Mouse (Mus musculus) retina, postnatal 7 days (tissue): ENCODE measurements around the gene Zfp524.
"Not testable (repeated sequence)": the region's sequence is repeated elsewhere in the genome, so short reads cannot be mapped to it uniquely, and the experiment has no call there.

Experiments
- DNase-seq: peaks from one replicate; pipeline ENCODE4 v3.0.0-alpha.2; 2012; ENCODE audit warnings: low read depth, low spot score

The Zfp524 gene

DNA sequence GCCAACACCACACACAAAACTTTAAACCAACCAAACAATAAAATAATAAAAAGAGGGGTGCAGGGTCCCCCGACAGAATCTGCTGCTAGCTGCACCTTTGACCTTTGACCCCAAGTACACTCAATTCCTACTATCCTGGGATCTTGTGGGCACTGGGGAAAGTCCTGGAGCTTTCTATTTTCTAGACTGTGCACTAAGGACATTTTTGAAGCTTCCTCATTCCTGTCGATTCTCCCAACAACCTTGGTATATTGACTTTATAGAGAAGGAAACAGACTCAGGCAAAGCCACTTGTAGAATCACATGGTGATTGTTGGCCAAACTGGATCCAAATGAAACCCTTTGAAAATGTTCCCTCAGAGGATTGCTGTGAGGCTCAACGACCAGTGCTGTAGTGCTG, 1.8 kb downstream of the Zfp524 start:
- no peak for DNase-seq

DNA sequence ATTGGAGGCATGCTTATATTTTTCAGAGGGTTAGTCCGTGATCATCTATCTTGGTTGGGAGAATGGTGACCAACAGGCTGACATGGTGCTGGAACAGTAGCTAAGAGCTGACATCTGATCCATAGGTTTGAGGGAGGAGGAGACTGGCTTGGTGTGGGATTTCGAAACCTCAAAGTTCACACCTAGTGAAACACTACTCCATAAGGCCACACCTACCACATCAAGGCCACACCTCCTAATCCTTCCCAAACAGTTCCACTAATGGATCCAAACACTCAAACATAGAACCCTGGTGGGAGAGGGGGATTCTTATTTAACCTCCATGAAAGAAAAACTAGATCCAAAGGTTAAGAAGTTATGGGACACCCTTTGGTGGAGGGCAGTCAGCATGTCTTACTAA, 2.7 kb downstream of the Zfp524 start:
- no peak for DNase-seq

DNA sequence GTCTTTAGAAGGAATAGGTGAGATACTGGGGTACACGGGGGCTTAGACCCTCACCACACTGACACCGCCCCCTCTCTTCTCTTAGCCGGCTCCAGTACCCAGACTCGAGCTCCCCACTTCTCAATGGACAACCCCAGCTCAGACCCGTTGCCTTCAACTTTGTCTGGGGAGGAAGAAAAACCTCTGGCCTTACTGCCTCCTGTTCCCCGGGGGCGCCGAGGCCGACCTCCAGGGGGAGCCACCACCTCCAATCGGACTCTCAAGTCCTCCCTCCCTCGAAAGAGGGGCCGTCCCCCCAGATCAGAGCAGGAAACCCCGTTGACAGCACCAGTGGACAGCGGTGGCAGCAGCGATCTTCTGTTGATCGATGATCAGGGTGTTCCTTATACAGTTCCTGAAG, 3.1 kb downstream of the Zfp524 start:
- DNase-seq, result no peak

DNA sequence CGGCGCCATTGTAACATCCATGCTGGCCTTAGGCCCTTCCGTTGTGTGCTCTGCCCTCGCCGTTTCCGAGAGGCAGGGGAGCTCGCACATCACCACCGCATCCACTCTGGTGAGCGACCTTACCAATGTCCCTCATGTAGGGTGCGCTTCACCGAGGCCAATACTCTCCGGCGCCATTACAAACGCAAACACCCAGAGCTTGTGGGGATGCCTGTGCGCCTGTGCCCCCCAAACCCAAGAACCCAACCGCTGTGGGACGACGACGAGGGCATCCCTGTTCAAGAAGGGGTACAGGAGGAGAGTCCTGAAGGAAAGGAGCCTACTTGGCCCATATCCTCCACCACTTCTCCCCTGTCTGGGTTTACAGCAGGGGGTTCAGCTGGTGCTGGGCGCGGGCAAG, 3.7 kb downstream of the Zfp524 start:
- no peak for DNase-seq

DNA sequence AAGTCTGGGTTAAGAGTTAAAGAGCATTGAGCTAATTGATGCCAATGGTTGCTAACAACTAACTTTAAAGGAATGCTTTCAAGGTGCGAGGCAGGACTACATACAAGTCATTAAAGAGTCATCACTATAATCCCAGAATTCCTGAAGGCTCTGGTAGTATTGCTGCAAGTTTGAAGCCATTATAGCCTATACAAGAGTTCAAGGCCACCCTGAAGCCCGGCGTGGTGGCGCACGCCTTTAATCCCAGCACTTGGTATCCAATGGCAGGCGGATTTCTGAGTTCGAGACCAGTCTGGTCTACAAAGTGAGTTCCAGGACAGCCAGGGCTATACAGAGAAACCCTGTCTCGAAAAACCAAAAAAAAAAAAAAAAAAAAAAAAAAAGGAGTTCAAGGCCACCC, 5.4 kb downstream of the Zfp524 start:
- not testable (repeated sequence) for DNase-seq

DNA sequence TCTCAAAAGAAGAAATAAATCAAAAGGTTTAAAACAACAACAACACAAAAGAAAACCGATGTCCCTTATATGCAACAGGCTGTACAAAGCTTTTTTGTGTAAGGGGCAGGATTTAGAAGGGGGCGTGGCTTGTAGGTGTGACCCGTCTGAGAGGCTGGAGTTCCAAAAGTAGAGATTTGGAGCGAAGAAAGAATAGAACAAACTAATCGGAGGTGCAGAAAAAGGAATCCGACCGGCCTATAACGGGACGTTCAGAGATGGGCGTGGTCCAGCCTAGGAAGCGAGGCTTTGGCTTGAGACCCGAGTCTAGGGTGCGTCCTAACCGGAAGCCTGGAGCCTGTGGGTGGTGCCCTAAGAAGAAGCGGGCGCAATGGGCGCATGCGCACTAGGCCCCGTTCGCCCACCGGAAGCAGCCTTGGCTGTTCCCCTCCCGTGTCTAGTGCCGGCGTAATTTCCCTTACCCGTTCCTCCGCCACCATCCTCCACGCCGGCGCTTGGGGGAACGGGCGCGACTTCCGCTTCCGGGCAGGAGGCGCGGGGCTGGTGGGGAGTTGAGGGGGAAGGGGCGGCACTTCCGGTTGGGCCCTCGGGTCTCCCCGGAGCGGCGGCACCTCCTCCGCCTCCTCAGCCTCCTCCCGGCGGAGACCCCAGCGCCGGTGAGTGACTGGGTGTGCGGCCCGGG, 5.9 kb downstream of the Zfp524 start, which contains the start of the genes Zfp865 and Ccdc106:
TSS of gene Zfp865 (plus strand) at position 377 of the 682 bp plus-strand sequence.
TSS of gene Ccdc106 (plus strand) at position 554 of the 682 bp plus-strand sequence.
- peak; percentile 98 for DNase-seq

- no peak for DNase-seq
Measured at GRCm38 (mm10) chr7:5020685-5021084, 6.5 kb downstream of the Zfp524 start.

DNA sequence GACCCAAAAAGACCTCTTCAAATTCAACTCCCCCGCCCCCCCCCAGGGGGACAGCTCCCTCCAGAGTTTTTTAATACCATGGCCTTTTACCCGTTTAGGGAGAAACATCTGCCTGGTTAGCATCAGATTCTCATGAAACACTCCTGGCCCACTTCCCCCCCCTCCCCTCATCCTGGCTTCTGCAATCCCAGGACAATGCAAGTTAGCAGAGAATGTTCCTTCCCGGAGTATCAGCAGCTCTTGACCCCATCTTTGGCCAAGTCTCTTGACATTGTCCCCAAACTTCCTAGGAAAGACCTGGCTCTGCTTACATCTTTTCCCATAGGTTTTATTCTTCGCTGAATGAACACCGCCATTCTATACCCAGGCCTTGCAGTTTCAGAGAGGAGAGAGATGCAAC, 7.0 kb downstream of the Zfp524 start:
- DNase-seq, result no peak

DNA sequence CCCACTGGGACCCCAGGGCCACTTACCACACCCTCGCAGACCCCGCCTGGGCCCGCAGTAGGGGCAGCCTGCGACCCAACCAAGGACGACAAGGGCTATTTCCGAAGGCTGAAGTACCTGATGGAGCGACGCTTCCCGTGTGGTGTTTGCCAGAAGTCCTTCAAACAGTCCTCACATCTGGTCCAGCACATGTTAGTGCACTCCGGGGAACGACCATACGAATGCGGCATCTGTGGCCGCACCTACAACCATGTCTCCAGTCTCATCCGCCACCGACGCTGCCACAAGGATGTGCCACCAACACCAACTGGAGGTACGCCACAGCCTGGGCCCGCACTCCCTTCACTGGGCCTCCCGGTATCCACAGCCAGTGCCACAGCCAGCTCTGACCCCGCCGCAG, 15.3 kb downstream of the Zfp524 start:
- no peak for DNase-seq

GRCm38 (mm10) chr7:5029946-5030345, 15.7 kb downstream of the Zfp524 start:
- no peak for DNase-seq

DNA sequence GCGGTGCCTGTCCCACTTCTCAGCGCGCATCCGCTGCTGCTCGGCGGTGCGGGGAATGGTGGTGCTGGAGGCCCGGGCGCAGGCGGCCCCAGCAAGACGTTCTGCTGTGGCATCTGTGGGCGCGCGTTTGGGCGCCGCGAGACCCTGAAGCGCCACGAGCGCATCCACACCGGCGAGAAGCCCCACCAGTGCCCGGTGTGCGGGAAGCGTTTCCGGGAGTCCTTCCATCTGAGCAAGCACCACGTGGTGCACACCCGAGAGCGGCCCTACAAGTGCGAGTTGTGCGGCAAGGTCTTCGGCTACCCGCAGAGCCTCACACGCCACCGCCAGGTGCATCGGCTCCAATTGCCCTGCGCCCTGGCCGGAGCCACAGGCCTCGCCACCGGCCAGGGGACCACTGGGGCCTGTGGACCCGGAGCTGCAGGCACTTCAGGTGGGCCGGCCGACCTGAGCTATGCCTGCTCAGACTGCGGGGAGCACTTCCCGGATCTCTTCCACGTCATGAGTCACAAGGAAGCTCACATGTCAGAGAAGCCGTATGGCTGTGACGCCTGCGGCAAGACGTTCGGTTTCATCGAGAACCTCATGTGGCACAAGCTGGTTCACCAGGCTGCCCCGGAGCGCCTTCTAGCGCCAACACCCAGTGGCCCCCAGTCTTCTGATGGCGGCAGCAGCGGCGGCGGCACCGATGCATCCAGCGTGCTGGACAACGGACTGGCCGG, 16.5 kb downstream of the Zfp524 start:
- no peak for DNase-seq

DNA sequence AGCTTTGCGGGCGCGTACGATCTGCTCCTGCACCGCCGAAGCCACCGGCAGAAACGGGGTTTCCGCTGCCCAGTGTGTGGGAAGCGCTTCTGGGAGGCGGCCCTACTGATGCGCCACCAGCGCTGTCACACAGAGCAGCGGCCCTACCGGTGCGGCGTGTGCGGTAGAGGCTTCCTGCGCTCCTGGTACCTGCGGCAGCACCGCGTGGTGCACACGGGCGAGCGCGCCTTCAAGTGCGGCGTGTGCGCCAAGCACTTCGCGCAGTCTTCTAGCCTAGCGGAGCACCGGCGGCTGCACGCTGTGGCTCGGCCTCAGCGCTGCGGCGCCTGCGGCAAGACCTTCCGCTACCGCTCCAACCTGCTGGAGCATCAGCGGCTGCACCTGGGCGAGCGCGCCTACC, 17.3 kb downstream of the Zfp524 start:
- DNase-seq, result no peak

DNA sequence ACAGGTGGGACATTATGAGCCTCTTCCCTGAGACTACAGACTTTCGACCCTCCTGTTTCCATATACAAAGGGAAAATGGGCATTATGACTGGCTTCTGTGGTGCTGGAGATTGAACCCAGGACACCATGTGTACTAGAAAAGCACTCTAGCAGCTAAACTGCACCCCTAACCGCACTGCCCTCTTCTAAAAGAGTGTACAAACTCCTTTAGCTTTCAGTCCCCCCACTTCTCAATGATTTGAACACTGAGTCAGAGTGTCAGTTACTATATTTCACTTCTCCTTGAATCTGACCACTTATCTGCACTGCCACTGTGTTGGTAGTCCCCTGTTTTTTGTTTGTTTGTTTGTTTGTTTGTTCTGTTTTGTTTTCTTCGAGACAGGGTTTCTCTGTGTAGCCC, 19.6 kb downstream of the Zfp524 start, which contains the start of gene 4632433K11Rik:
TSS of gene 4632433K11Rik (plus strand) at position 301 of the 400 bp plus-strand sequence.
- DNase-seq, result no peak

DNA sequence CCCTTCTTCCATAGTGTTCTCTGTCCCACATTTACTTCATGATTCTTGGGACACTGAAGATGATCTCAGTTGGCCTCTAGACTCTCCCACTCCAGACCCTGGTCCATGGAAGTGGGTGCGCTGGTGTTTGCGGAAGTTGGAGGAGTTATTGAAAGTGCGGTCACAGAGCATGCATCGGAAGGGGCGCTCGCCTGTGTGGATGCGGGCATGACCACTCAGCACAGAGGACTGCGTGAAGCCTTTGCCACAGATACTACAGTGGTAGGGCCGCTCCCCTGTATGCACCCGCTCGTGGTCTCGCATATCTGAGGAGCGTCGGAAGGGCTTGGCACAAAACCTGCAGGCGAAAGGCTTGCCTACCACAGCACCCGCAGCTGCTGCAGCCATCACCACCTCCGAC, 21.4 kb downstream of the Zfp524 start:
- DNase-seq, result no peak

DNA sequence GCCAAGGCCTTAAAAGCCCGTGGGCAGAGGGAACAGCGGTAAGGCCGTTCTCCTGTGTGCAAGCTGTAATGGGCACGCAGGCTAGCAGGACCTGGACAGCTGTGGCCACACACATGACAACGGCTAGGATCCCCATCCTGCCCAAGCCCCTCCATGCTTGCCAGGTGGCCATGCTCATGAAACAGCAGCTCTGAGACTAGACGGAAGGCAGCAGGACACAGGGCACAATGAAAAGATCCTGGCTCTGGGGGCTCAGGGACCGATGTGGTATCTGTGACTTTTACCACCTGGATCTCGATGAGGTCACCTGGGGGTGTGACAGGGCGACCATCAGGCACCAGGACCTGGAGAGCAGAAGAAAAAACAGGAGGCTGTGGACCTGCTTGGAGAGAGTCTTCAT, 21.9 kb downstream of the Zfp524 start:
- DNase-seq, result no peak

DNA sequence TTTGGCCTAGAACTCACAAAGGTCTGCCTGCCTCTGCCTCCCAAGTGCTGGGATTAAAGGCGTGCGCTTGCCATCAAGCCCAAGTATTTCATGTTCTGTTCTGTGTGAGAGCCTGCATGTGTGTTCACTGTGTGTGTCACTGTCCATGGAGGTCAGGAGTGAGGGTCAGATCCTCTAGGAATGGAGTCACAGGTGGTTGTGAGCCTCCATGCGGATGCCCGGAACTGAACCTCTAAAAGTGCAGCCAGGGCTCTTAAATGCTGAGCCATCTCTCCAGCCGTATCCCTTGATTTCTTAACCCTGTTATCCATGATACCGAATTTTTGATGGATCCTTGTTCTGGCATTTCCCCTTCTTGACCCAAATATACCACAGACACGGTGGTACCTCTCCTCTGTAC, 22.8 kb downstream of the Zfp524 start:
- no peak for DNase-seq

- DNase-seq, result no peak
Measured at GRCm38 (mm10) chr7:5037467-5037866, 23.3 kb downstream of the Zfp524 start.

- DNase-seq, result peak; percentile 84
Measured at GRCm38 (mm10) chr7:5038109-5038732, 24.0 kb downstream of the Zfp524 start, which contains the start of gene Zfp784. Gene Zfp784 (minus strand): TSS chr7:5038446.

- DNase-seq, result no peak
Measured at GRCm38 (mm10) chr7:5038940-5039339, 24.7 kb downstream of the Zfp524 start.

DNA sequence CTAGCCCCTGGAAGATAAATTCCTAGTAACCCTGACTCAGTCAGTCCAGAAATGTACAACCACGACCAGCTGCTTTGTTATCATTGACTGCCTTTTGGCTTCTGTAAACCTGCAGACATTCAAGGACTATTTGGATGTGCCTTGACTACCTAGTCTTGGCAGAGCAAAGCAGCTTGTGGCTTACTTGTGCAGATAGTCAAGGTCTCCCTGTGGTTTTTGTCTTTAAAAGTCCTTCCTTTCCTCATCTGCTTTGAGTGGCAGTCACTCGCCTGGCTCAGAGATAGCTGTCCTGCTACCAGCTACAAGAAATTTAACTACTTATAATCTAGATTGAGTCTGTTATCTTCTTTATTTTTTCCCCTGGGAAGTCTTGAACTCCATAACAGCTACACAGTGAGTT, 30.8 kb downstream of the Zfp524 start:
- DNase-seq, result no peak

DNA sequence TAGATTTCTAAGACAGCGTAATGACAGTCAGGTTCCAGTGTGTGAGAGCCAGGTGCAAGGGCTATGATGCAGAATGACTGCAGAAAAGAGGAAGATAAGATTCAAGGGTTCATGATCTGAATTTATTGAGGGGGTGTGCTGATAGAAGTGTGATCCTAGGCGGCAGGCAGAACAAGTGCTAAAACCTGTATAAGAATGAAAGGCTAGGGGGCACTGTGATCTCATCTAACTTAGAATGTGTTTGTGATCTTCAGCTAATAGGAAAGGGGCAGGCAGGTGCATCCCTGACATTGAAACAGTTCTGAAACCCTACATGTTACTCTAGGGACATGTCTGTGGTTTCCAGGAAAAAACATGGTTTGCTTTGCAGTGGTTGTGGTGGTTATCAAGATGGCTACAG, 31.9 kb downstream of the Zfp524 start:
- DNase-seq, result no peak

- peak; percentile 56 for DNase-seq
Measured at GRCm38 (mm10) chr7:5047313-5047712, 33.1 kb downstream of the Zfp524 start.
